Mouse (Mus musculus) liver, adult 2 months (tissue): Measurements from ENCODE around the gene Il17c. TPM values are rescaled to one million over a fixed set of nuclear protein-coding genes. Genes with fewer than 3 reads are reported as not detected.

Experiments used
- DNase-seq: peaks from one replicate; pipeline ENCODE4 v3.0.0-alpha.2; 2011; ENCODE audit warnings: low read depth, low spot score; ENCODE audit errors: extremely low read depth
- H3K27ac ChIP-seq: fragments of 200-500 bp; replicated peaks from 2 replicates; pipeline ENCODE4 v1.5.1; 2012; ENCODE audit warnings: low read depth, mild to moderate bottlenecking, control low read depth, inconsistent platforms, low read length; ENCODE audit not compliant: insufficient read depth
- H3K27me3 ChIP-seq: fragments of 200-500 bp; 2 replicates; pipeline ENCODE4 v1.6.1; 2012; ENCODE audit warnings: mild to moderate bottlenecking, moderate library complexity, low read length, inconsistent platforms; ENCODE audit not compliant: control insufficient read depth, insufficient read depth
- H3K36me3 ChIP-seq: fragments of 200-500 bp; 2 replicates; pipeline ENCODE4 v1.6.1; 2012; ENCODE audit warnings: low read length, inconsistent platforms; ENCODE audit not compliant: control insufficient read depth, insufficient read depth
- H3K4me1 ChIP-seq: fragments of 200-500 bp; 2 replicates; pipeline ENCODE4 v1.6.1; 2011; ENCODE audit warnings: low read length; ENCODE audit not compliant: control insufficient read depth, insufficient read depth
- H3K4me3 ChIP-seq: fragments of 200-500 bp; 2 replicates; pipeline ENCODE4 v1.5.1; 2011; ENCODE audit warnings: low read depth, mild to moderate bottlenecking, control low read depth, low read length, moderate library complexity; ENCODE audit not compliant: insufficient read depth
- H3K79me2 ChIP-seq: fragments of 200-500 bp; 2 replicates; pipeline ENCODE4 v1.6.1; 2012; ENCODE audit warnings: inconsistent platforms, mild to moderate bottlenecking, low read length, moderate library complexity; ENCODE audit not compliant: control insufficient read depth, insufficient read depth
- H3K9ac ChIP-seq: fragments of 200-500 bp; 2 replicates; pipeline ENCODE4 v1.6.1; 2012; ENCODE audit warnings: low read depth, mild to moderate bottlenecking, control low read depth, inconsistent platforms, low read length
- CTCF ChIP-seq: fragments of 200-500 bp; IDR thresholded peaks from 2 replicates; pipeline ENCODE4 v1.5.1; 2011; ENCODE audit warnings: low read depth, low read length, control low read depth
- POLR2A ChIP-seq: fragments of 200-500 bp; IDR thresholded peaks from 2 replicates; pipeline ENCODE4 v1.6.1; 2011; ENCODE audit warnings: low read length, control low read depth; ENCODE audit not compliant: insufficient read depth; ENCODE audit errors: extremely low read depth
- WGBS: fragments of 180-500 bp; shearing (Covaris S2); methylation state at CpG from one replicate; pipeline ENCODE4 v1.1.7; 2018; 5-methylcytosine and 5-hydroxymethylcytosine counted together
- polyA plus RNA-seq: library from polyadenylated mRNA; depleted of rRNA; stranded (reverse); fragments of >200 nt; gene quantifications from 2 replicates; pipeline ENCODE4 v1.2.3, GENCODE M21; 2012
- total RNA-seq: library from RNA; depleted of rRNA; stranded (reverse); fragments of >200 nt; gene quantifications from 2 replicates; pipeline ENCODE4 v1.2.3, GENCODE M21; 2014

The Il17c gene
- total and polyA plus RNA-seq, 2 experiments = not detected

GRCm38 (mm10) chr8:122389357-122389756 is 32.5 kb upstream of the Il17c start:
- Histone ChIP-seq H3K27ac (no peak overlapping the region), H3K27me3 (no peaks in the 10 kb centered on the region), H3K4me3 (no peak overlapping the region), H3K4me1 (0 out of 2 replicates have a peak, but pooled peaks cover 5% of the 10 kb centered on the region), H3K79me2 (peaks cover 10% of the 10 kb centered on the region; the same call in 1 of the 2 replicates), H3K9ac (no peak overlapping the region), H3K36me3 (peaks cover 52% of the 10 kb centered on the region)
- 90% methylated on average over 3 of the region's 3 CpGs for WGBS
- no peak for DNase-seq
- TF ChIP-seq POLR2A = no peak
- 0 out of 2 replicates have a peak, but pooled peaks have one; percentile 23 for TF ChIP-seq CTCF

GRCm38 (mm10) chr8:122390758-122391157 is 31.1 kb upstream of the Il17c start:
- no peak overlapping the region for H3K9ac ChIP-seq
- no peak for TF ChIP-seq POLR2A
- TF ChIP-seq CTCF = no peak
- peak; percentile 57 for DNase-seq
- 0 out of 2 replicates have a peak, but pooled peaks cover 1% of the 10 kb centered on the region for H3K4me1 ChIP-seq
- peaks cover 46% of the 10 kb centered on the region for H3K36me3 ChIP-seq
- WGBS = 15% methylated on average over 3 of the region's 3 CpGs
- H3K79me2 ChIP-seq = peaks cover 8% of the 10 kb centered on the region; the same call in 1 of the 2 replicates
- H3K4me3 ChIP-seq = no peak overlapping the region
- H3K27me3 ChIP-seq = no peaks in the 10 kb centered on the region
- no peak overlapping the region for H3K27ac ChIP-seq

GRCm38 (mm10) chr8:122393717-122394116 is 28.1 kb upstream of the Il17c start:
- no peak for DNase-seq
- Histone ChIP-seq H3K79me2 (peaks cover 5% of the 10 kb centered on the region; the same call in 1 of the 2 replicates), H3K9ac (no peak overlapping the region), H3K36me3 (peaks cover 50% of the 10 kb centered on the region), H3K4me3 (no peak overlapping the region), H3K4me1 (no peaks in the 10 kb centered on the region), H3K27ac (no peak overlapping the region), H3K27me3 (no peaks in the 10 kb centered on the region)
- TF ChIP-seq POLR2A = no peak
- no peak for TF ChIP-seq CTCF

- no peak for DNase-seq
- TF ChIP-seq POLR2A = no peak
- TF ChIP-seq CTCF = no peak
- Histone ChIP-seq H3K79me2 (no peaks in the 10 kb centered on the region; the same call in 1 of the 2 replicates), H3K27me3 (no peaks in the 10 kb centered on the region), H3K27ac (no peak overlapping the region), H3K36me3 (peaks cover 48% of the 10 kb centered on the region), H3K4me3 (no peak overlapping the region), H3K4me1 (no peaks in the 10 kb centered on the region), H3K9ac (no peak overlapping the region)
- WGBS = 85% methylated on average over 6 of the region's 6 CpGs
These were observed 26.5 kb upstream of the Il17c start for GRCm38 (mm10) chr8:122395291-122395690.

- Histone ChIP-seq H3K27ac (no peak overlapping the region), H3K79me2 (no peaks in the 10 kb centered on the region; the same call in 1 of the 2 replicates), H3K4me3 (no peak overlapping the region), H3K9ac (no peak overlapping the region), H3K36me3 (peaks cover 59% of the 10 kb centered on the region), H3K4me1 (no peaks in the 10 kb centered on the region), H3K27me3 (no peaks in the 10 kb centered on the region)
- DNase-seq = no peak
- 96% methylated on average over 9 of the region's 9 CpGs for WGBS
- TF ChIP-seq CTCF (no peak), POLR2A (no peak)
These were observed 23.6 kb upstream of the Il17c start for GRCm38 (mm10) chr8:122398186-122398585.

- Histone ChIP-seq H3K9ac (no peak overlapping the region), H3K4me3 (no peak overlapping the region), H3K36me3 (peaks cover 57% of the 10 kb centered on the region), H3K27ac (no peak overlapping the region), H3K4me1 (peaks cover 9% of the 10 kb centered on the region), H3K27me3 (no peaks in the 10 kb centered on the region), H3K79me2 (no peaks in the 10 kb centered on the region; the same call in 1 of the 2 replicates)
- TF ChIP-seq POLR2A (no peak), CTCF (no peak)
- WGBS = 38% methylated on average over 9 of the region's 9 CpGs
- peak; percentile 79 for DNase-seq
These were observed 16.5 kb upstream of the Il17c start for GRCm38 (mm10) chr8:122405146-122405805.
